Mouse (Mus musculus): ENCODE data around the gene Kcnk18.

Gene Kcnk18

GRCm38 (mm10) chr19:59218991-59219390 lies at the start of gene Kcnk18:
Gene Kcnk18 (plus strand): TSS chr19:59219214.
- DNase-seq (ENCODE audit: low read depth), result no peak

- no peak for DNase-seq (ENCODE audit: low read depth)
Observed at GRCm38 (mm10) chr19:59169936-59170765, 48.9 kb upstream of the Kcnk18 start, which contains the start of gene Vax1. Gene Vax1 (minus strand): TSS chr19:59170056.

- DNase-seq (ENCODE audit: low read depth), result no peak
Observed at GRCm38 (mm10) chr19:59170766-59171095, 48.3 kb upstream of the Kcnk18 start.

DNA sequence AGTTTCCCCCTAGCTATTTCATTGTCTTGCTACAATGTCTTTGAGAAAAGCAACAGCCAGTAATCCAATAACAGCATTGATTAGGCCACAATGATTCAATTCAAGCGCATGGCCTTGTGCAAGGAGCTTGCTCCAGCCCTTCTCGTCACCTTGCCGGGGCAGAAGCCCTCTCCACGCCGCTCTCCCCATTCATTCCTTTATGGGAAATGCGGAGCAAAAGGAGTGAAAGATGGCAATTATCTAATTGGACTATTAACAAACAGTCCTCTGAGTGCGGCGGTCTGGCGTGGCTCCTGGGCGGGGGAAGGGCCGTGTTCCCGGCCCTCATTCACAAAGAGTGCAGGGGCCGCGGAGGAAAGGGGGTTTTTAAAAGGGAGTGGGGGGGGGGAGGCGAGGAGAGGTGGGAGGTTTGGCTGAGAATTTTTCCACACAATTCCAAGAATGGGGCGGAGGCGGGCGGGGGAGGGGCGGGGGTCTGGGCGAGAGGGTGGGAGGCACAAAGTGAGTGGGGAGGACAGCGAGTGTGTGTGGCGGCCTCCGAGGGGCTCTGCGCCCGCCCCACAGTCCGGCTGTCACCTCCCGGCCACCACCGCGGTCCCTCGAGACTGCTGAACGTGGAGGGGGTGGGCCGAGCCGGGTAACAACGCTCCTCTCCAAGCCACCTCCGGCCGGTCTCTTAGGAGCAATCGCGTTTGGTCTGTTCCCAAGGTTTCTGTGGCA lies 47.7 kb upstream of the Kcnk18 start:
- DNase-seq (ENCODE audit: low read depth), result no peak

DNA sequence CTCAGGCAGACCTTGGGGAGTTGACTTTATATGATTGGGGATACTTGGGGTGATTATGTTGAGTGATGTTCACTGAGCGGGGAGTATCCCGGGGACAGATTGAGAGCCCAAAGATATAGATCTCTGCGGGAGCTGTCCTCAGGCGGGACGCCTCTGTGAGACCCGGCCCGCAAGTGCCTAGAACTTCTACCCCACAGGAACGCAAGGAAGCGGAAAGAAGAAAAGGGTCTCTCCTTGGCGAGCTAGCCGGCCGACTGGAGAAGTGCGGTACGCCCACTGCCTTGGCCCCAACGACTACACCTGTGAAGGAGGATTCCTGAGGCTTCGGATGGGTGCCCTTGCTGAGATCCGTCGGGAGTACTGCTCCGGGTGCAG lies 47.2 kb upstream of the Kcnk18 start:
- DNase-seq (ENCODE audit: low read depth), result no peak

- no peak for DNase-seq (ENCODE audit: low read depth)
Observed at GRCm38 (mm10) chr19:59172781-59173180, 46.2 kb upstream of the Kcnk18 start.

DNA sequence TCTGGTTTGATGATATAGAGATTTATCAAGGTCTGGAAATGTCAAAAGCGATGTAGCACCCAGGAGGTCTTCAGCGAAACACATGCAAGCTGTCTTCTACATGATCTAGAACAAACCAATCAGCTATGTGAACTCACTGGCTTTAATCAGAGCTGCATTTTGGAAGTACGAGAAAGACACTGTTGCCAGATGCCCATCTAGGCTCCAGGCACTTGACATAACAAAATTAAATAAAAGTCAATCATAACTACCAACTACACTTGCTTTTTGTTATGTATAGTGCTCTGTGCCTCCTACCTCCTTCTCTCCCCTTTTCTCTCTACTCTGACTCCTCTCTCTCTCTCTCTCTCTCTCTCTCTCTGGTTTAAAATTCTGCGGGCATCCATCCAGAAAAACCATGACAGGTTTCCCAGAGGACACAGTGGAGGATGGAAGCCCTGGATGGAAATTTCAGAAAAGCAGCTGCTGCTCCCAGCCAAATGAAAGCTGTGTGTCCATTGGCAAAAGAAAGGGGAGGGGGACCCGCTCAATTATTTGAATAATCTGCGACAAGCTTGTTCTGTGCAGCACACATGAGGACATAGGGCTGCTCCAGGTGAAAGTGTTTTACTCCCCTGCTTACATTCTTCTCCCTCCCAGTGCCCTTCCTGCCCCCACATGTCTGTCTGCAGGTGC lies 45.5 kb upstream of the Kcnk18 start:
- no peak for DNase-seq (ENCODE audit: low read depth)

GRCm38 (mm10) chr19:59184000-59184399 lies 35.0 kb upstream of the Kcnk18 start:
- DNase-seq (ENCODE audit: low read depth), result no peak

GRCm38 (mm10) chr19:59188981-59189380 lies 30.0 kb upstream of the Kcnk18 start:
- DNase-seq (ENCODE audit: low read depth), result no peak

DNA sequence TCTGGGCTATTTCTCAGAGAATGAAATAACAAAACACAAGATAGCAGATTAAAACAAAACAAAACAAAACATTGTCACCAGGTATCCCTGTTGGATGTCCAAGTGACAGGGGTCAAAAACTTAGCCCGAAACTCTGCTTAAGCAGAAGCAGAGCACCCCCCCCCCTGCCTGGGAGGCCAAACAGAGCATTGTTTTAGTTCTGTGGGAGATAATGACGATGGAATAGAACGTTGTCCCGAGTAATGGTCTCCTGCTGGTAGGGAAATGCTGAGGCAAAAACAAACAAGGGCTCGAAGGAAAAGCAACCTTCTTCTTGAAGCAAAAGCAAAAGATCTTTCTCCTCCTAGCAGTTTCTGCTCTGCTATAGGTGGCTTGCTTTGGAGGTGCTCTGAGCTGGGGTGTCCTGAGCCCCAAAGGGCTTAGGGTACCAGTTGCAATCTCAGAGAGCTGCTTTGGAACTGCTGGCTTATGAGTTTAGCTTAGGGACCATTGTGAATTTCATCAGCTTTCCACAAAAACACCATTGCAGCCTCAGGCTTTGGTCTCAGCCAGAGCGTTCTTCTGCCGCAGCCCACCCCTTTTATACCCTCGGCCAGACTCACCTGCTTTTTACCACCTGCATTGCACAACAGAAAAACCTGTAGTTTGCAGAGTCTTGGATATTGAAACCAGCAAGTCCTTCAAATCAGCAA lies 28.4 kb upstream of the Kcnk18 start:
- DNase-seq (ENCODE audit: low read depth), result no peak

- DNase-seq (ENCODE audit: low read depth), result no peak
Observed at GRCm38 (mm10) chr19:59191123-59191505, 27.9 kb upstream of the Kcnk18 start.

DNA sequence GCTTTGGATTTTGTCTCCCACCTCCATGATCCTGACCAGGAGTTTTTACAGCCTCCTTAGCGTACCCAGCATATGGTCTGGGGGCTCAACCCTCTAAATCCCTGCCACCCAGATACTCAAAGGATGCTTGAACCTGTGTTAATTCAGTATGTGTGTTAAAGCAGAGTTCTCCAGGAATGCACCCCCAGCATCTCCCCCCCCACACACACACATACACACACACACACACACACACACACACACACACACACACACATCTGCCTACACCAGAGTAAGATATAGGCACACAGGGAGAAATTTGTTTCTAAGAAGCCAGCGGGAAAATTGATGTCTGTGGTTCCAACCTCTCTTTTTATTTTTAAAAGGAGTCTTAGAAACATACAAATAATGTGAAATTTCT lies 26.5 kb upstream of the Kcnk18 start:
- no peak for DNase-seq (ENCODE audit: low read depth)

GRCm38 (mm10) chr19:59193456-59193855 lies 25.6 kb upstream of the Kcnk18 start:
- no peak for DNase-seq (ENCODE audit: low read depth)

GRCm38 (mm10) chr19:59193986-59194820 lies 24.8 kb upstream of the Kcnk18 start:
- DNase-seq (ENCODE audit: low read depth), result no peak

- DNase-seq (ENCODE audit: low read depth), result no peak
Observed at GRCm38 (mm10) chr19:59195181-59195770, 23.7 kb upstream of the Kcnk18 start.

DNA sequence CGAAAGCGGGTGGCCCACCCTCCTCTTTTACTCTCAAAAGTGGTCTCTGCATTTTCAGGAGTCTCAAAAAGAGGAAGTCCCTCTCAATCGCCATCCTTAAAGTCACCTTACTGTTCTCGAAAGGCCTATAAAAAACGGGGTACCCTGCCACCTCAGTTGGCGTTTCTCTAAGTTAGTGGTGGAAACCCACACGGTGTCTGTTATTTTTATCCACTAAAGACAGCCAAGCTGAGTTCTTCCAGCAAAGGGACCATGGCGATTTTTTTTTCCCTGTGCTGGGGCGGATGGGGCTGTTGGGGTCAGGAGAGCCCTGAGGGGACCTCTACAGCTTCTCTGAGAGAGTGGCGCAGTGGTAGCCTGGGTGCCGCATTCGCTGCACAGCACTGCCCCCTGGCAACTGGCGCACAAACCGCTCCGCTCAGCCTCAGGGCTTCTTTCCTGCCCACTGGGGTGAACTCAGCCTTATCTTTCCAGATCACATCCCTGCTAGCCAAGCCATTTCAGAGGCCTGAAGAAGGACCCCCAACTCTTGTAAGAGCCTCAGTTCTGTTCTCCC lies 22.8 kb upstream of the Kcnk18 start:
- DNase-seq (ENCODE audit: low read depth), result no peak

DNA sequence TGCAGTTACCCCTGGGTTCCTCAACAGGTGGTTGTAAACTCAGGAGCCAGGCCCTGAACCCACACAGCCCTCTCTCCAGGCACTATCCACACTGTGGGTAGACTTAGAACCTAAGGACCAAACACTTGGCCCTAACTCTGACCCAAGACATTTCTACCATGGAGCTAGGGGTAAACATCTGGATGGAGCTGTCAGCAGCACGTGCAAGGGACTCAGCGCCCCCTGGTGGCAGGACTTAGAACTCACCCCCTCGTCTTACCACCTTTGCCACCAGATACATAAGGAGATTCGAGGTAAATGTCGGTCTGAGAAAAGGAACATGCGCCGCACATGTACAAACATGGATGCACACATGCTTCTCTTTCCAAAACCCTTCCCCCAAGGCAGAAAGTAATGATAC lies 20.9 kb upstream of the Kcnk18 start:
- peak; percentile 64 for DNase-seq (ENCODE audit: low read depth)

- DNase-seq (ENCODE audit: low read depth), result peak; percentile 58
Observed at GRCm38 (mm10) chr19:59208475-59208874, 10.5 kb upstream of the Kcnk18 start.

GRCm38 (mm10) chr19:59208986-59209385 lies 10.0 kb upstream of the Kcnk18 start:
- no peak for DNase-seq (ENCODE audit: low read depth)

DNA sequence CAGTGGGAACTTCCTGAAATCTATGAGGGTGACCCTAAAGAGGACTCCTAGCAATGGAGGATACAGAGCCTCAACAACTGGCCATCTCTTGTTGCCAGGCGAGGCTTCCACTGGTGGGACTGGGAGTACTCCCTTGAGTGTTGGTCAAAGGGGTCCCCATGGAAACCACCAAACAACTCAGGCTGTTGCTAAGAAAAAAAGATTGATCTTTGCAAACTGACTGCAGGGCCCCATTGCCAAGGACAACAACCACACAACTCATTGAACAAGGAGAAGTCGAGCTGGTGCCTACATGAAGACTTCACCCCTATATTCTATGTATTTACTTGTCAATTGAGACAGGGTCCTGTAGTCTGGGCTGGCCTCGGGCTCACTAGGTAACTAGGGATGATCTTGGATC lies 2.1 kb upstream of the Kcnk18 start:
- no peak for DNase-seq (ENCODE audit: low read depth)

GRCm38 (mm10) chr19:59221131-59221530 lies 2.1 kb downstream of the Kcnk18 start:
- no peak for DNase-seq (ENCODE audit: low read depth)
